Mouse (Mus musculus) forebrain, postnatal 0 days (tissue): Measurements from ENCODE around the gene Trp53inp2. TPM values are rescaled to one million over a fixed set of nuclear protein-coding genes. Genes with fewer than 3 reads are reported as not detected.

ENCODE experiments used
- ATAC-seq: fragments of 200-750 bp; cut with Nextera tagmentation; 2 replicates; pipeline ENCODE4 v1.8.0; 2017; ENCODE audit warnings: mild to moderate bottlenecking, moderate library complexity
- DNase-seq: peaks from one replicate; pipeline ENCODE4 v3.0.0-alpha.2; 2015
- H3K27ac ChIP-seq: fragments of 300-500 bp; sonication (generic); 2 replicates; pipeline ENCODE4 v1.5.1; 2014; ENCODE audit warnings: low read depth, mild to moderate bottlenecking, antibody characterized with exemption, low read length, moderate library complexity, mixed read lengths
- H3K27me3 ChIP-seq: fragments of 300-500 bp; sonication (generic); 2 replicates; pipeline ENCODE4 v1.6.1; 2014; ENCODE audit warnings: mild to moderate bottlenecking, low read length, mixed read lengths; ENCODE audit not compliant: insufficient read depth
- H3K36me3 ChIP-seq: fragments of 300-500 bp; sonication (generic); 2 replicates; pipeline ENCODE4 v1.6.1; 2014; ENCODE audit warnings: mild to moderate bottlenecking, moderate library complexity; ENCODE audit not compliant: insufficient read depth
- H3K4me1 ChIP-seq: fragments of 300-500 bp; sonication (generic); 2 replicates; pipeline ENCODE4 v1.6.1; 2014; ENCODE audit warnings: antibody characterized with exemption; ENCODE audit not compliant: insufficient read depth
- H3K4me2 ChIP-seq: fragments of 300-500 bp; sonication (generic); 2 replicates; pipeline ENCODE4 v1.6.1; 2014; ENCODE audit warnings: low read depth, mild to moderate bottlenecking, moderate library complexity
- H3K4me3 ChIP-seq: fragments of 300-500 bp; sonication (generic); 2 replicates; pipeline ENCODE4 v1.5.1; 2014; ENCODE audit warnings: low read depth, low read length, mixed read lengths
- H3K9ac ChIP-seq: fragments of 300-500 bp; sonication (generic); 2 replicates; pipeline ENCODE4 v1.6.1; 2014; ENCODE audit warnings: mild to moderate bottlenecking
- H3K9me3 ChIP-seq: fragments of 300-500 bp; sonication (generic); 2 replicates; pipeline ENCODE4 v1.6.1; 2016; ENCODE audit warnings: low read length
- CTCF ChIP-seq: sonication (generic); IDR thresholded peaks from 2 replicates; pipeline ENCODE4 v1.5.1; 2016; ENCODE audit warnings: antibody characterized with exemption, control low read depth, low read depth
- WGBS: fragments of 180-500 bp; shearing (Covaris S2); extraction: QIAGEN DNeasy Blood & Tissue Kit; methylation state at CpG from one replicate; pipeline ENCODE4 v1.1.7; 2014; 5-methylcytosine and 5-hydroxymethylcytosine counted together
- polyA plus RNA-seq: library from polyadenylated mRNA; unstranded; fragments of >200 nt; fragmentation: Nextera tagmentation; extraction: Ambion mirVana; gene quantifications from 2 replicates; pipeline ENCODE4 v1.2.1, GENCODE M21; 2015
- total RNA-seq: library from RNA; depleted of rRNA; stranded (reverse); fragments of >200 nt; gene quantifications from 2 replicates; pipeline ENCODE4 v1.2.3, GENCODE M21; 2014

The Trp53inp2 gene
- total and polyA plus RNA-seq, 2 experiments from 2014 or later, result 60.2 to 100.0 TPM

- 93% methylated on average over 3 of the region's 3 CpGs for WGBS
- peak; percentile 29 for TF ChIP-seq CTCF
Observed at GRCm38 (mm10) chr2:155354402-155354801, 26.5 kb upstream of the Trp53inp2 start.

GRCm38 (mm10) chr2:155356971-155357591, 23.8 kb upstream of the Trp53inp2 start, which contains the start of gene Pigu:
TSS of gene Pigu (minus strand) at chr2:155357430.
- Histone ChIP-seq H3K4me2 (peak within 1 kb of the TSS; percentile 84), H3K36me3 (no peaks in the 10 kb centered on the region), H3K27me3 (no peaks in the 10 kb centered on the region), H3K9me3 (no peaks in the 10 kb centered on the region), H3K4me3 (peak within 1 kb of the TSS; percentile 60), H3K4me1 (no peaks in the 10 kb centered on the region; the same call in 1 of the 2 replicates), H3K9ac (peak within 1 kb of the TSS; percentile 68), H3K27ac (peak within 1 kb of the TSS; percentile 75)
- peak; percentile 96 for DNase-seq
- peak; percentile 100 for ATAC-seq
- TF ChIP-seq CTCF, result no peak
- whole genome bisulfite sequencing, result under 1% methylated on average over 38 of the region's 38 CpGs

More at GRCm38 (mm10) chr2:155354402-155354801, 26.5 kb upstream of the Trp53inp2 start:
- Histone ChIP-seq H3K27me3 (no peaks in the 10 kb centered on the region), H3K27ac (no peak overlapping the region), H3K4me3 (no peak overlapping the region), H3K9me3 (no peaks in the 10 kb centered on the region), H3K4me2 (no peak overlapping the region), H3K9ac (no peak overlapping the region), H3K4me1 (no peaks in the 10 kb centered on the region; the same call in 1 of the 2 replicates), H3K36me3 (no peaks in the 10 kb centered on the region)
- ATAC-seq (no peak), DNase-seq (no peak)

DNA sequence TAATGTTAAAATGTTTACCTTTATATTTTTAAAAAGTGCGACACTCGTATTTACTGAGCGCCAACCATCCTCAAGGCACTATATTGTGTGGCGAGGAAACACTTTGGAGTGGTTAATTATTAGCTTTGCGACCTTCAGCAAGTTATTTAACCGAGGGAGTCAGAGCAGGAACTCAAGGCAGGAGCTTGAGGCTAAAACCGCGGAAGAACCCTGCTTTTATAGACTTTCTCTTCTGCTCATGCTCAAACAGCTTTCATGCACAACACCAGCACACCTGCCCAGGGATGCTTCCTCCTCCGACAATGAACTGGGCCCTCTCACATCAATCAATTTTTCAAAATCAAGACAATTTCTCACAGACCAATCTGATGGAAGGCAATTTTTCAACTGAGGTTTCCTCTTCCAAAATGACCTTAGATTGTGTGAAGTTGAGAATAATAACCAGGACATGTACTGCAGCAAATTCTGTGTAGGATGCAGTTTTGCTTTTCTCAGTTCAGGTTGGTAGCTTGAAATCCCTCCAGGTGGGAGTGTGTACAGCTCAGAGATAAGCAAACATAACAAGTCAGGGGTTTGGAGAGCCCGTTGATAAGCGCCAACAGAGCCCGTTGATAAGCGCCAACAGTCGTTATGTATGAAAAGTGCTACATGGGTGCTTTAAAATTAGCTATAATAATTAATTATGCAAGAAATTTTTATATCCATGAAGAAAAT, 23.0 kb upstream of the Trp53inp2 start:
- 33% methylated on average over 14 of the region's 14 CpGs for WGBS
- no peaks in the 10 kb centered on the region for H3K36me3 ChIP-seq
- H3K4me1 ChIP-seq, result no peaks in the 10 kb centered on the region; the same call in 1 of the 2 replicates
- H3K4me2 ChIP-seq, result peak overlapping the region; percentile 84
- peak overlapping the region; percentile 68; the same call in 1 of the 2 replicates for H3K9ac ChIP-seq
- no peaks in the 10 kb centered on the region for H3K9me3 ChIP-seq
- H3K27me3 ChIP-seq, result no peaks in the 10 kb centered on the region
- DNase-seq (no peak), ATAC-seq (peak; percentile 30)
- no peak for TF ChIP-seq CTCF
- H3K27ac ChIP-seq, result no peak overlapping the region
- H3K4me3 ChIP-seq, result peak overlapping the region; percentile 60

DNA sequence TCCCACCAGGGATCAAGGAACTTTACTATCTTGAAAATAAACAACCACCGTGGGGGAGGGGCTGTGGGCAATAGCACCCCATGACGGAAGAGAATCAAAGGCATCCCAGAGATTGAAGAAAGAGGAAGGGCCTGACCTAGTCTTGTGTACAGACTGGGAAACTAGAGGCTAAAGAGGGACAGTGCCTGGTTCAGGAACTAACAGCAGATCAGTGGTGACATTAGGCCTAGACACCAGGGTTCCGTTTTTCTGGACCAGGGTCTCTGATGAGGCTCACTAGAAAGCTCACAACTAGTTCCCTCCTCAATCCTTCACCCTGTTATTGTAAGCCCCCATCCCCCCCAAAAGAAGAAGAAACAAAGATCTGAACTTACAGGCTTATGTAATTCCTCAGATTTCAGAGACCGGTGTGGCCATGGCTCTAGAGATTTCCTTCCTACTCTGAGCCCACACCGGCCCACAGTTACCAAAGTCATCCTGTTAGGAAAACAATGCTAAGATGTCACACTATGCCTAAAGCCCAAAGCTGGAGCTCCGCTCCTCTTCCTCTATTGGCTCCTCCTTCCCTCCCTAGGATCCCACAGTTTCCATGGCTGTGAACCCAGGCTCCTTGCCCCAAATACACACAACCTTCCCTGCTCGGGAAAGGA, 13.1 kb upstream of the Trp53inp2 start:
- Histone ChIP-seq H3K9me3 (no peaks in the 10 kb centered on the region), H3K27me3 (no peaks in the 10 kb centered on the region), H3K27ac (no peak overlapping the region), H3K36me3 (no peaks in the 10 kb centered on the region), H3K4me2 (no peak overlapping the region), H3K9ac (no peak overlapping the region), H3K4me3 (no peak overlapping the region), H3K4me1 (no peaks in the 10 kb centered on the region)
- TF ChIP-seq CTCF, result no peak
- DNase-seq, result no peak
- no peak for ATAC-seq
- 87% methylated on average over 7 of the region's 7 CpGs for WGBS

DNA sequence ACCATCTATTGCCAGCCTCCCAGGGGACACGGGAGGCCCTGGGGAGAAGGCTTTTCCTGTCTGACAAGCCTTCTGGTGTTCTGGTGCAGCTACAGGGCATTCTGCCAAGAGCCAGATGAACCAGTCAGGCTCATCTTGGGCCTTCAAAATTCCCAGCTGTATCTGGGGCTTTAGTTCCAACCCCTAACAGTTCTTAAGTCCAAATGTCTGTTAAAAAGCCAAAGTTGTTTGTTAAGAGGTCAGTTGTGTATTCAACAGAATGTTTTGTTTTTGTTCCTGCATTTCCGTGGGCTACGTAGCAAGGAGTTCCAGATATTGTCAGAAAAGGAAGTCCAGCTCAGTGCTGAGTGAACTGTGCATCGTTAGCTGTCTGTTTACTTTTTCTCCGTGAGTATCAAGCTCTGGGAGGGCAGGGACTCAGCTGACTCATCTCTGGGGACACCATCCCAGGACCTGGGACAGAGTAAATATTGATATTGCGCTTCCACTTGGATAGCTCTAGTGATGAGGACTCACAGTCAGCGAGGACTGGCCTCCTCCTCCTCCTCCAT, 11.5 kb upstream of the Trp53inp2 start:
- Histone ChIP-seq H3K9ac (no peak overlapping the region), H3K4me3 (no peak overlapping the region), H3K27ac (no peak overlapping the region), H3K36me3 (no peaks in the 10 kb centered on the region), H3K4me2 (no peak overlapping the region), H3K27me3 (no peaks in the 10 kb centered on the region), H3K4me1 (no peaks in the 10 kb centered on the region), H3K9me3 (no peaks in the 10 kb centered on the region)
- DNase-seq, result no peak
- 55% methylated on average over 7 of the region's 7 CpGs for WGBS
- ATAC-seq, result no peak
- TF ChIP-seq CTCF, result no peak

- H3K4me2 ChIP-seq, result no peak overlapping the region
- 68% methylated on average over 4 of the region's 4 CpGs for WGBS
- no peak for ATAC-seq
- H3K27me3 ChIP-seq, result no peaks in the 10 kb centered on the region
- H3K36me3 ChIP-seq, result no peaks in the 10 kb centered on the region
- no peak for DNase-seq
- no peak overlapping the region for H3K27ac ChIP-seq
- no peaks in the 10 kb centered on the region for H3K4me1 ChIP-seq
- no peak overlapping the region for H3K9ac ChIP-seq
- no peaks in the 10 kb centered on the region for H3K9me3 ChIP-seq
- H3K4me3 ChIP-seq, result no peak overlapping the region
- TF ChIP-seq CTCF, result no peak
Observed at GRCm38 (mm10) chr2:155372451-155372850, 8.4 kb upstream of the Trp53inp2 start.

GRCm38 (mm10) chr2:155373302-155373701, 7.6 kb upstream of the Trp53inp2 start:
- H3K9ac ChIP-seq, result no peak overlapping the region
- 72% methylated on average over 1 of the region's 1 CpGs for WGBS
- H3K27ac ChIP-seq, result no peak overlapping the region
- no peak overlapping the region for H3K4me3 ChIP-seq
- ATAC-seq (no peak), DNase-seq (no peak)
- no peaks in the 10 kb centered on the region for H3K9me3 ChIP-seq
- H3K4me2 ChIP-seq, result no peak overlapping the region
- no peaks in the 10 kb centered on the region for H3K27me3 ChIP-seq
- H3K36me3 ChIP-seq, result no peaks in the 10 kb centered on the region
- no peak for TF ChIP-seq CTCF
- no peaks in the 10 kb centered on the region for H3K4me1 ChIP-seq
